Mouse (Mus musculus) midbrain, embryonic 13.5 days (tissue): ENCODE data around the gene Swap70. TPM values are rescaled to one million over a fixed set of nuclear protein-coding genes. Genes with fewer than 3 reads are reported as not detected.

Source experiments
- ATAC-seq: fragments of 200-750 bp; cut with Nextera tagmentation; 2 replicates; pipeline ENCODE4 v1.8.0; 2017; ENCODE audit warnings: mild to moderate bottlenecking, moderate TSS enrichment, moderate library complexity
- H3K27ac ChIP-seq: fragments of 300-500 bp; sonication (generic); 2 replicates; pipeline ENCODE4 v1.5.1; 2015; ENCODE audit warnings: inconsistent platforms, mild to moderate bottlenecking, moderate library complexity
- H3K27me3 ChIP-seq: fragments of 300-500 bp; sonication (generic); 2 replicates; pipeline ENCODE4 v1.6.1; 2015; ENCODE audit warnings: mild to moderate bottlenecking, inconsistent platforms
- H3K36me3 ChIP-seq: fragments of 300-500 bp; sonication (generic); 2 replicates; pipeline ENCODE4 v1.6.1; 2015; ENCODE audit warnings: mild to moderate bottlenecking, inconsistent platforms
- H3K4me1 ChIP-seq: fragments of 300-500 bp; sonication (generic); replicated peaks from 2 replicates; pipeline ENCODE4 v1.6.1; 2015; ENCODE audit warnings: inconsistent platforms
- H3K4me2 ChIP-seq: fragments of 300-500 bp; sonication (generic); replicated peaks from 2 replicates; pipeline ENCODE4 v1.6.1; 2015; ENCODE audit warnings: moderate library complexity, mild to moderate bottlenecking, inconsistent platforms
- H3K4me3 ChIP-seq: fragments of 300-500 bp; sonication (generic); replicated peaks from 2 replicates; pipeline ENCODE4 v1.5.1; 2015; ENCODE audit warnings: mild to moderate bottlenecking, inconsistent platforms
- H3K9ac ChIP-seq: fragments of 300-500 bp; sonication (generic); replicated peaks from 2 replicates; pipeline ENCODE4 v1.6.1; 2015; ENCODE audit warnings: mild to moderate bottlenecking, inconsistent platforms
- H3K9me3 ChIP-seq: fragments of 300-500 bp; sonication (generic); 2 replicates; pipeline ENCODE4 v1.6.1; 2016; ENCODE audit warnings: mild to moderate bottlenecking, inconsistent platforms
- WGBS: fragments of 180-500 bp; shearing (Covaris S2); methylation state at CpG from one replicate; pipeline ENCODE4 v1.1.7; 2015; 5-methylcytosine and 5-hydroxymethylcytosine counted together
- polyA plus RNA-seq: library from polyadenylated mRNA; unstranded; fragments of >200 nt; fragmentation: Nextera tagmentation; extraction: Ambion mirVana; gene quantifications from 2 replicates; pipeline ENCODE4 v1.2.1, GENCODE M21; 2015

The Swap70 gene
- polyA plus RNA-seq, 1 experiment from 2014 or later, result 10.2 TPM

GRCm38 (mm10) chr7:110317412-110317811, 95.9 kb downstream of the Swap70 start:
- Histone ChIP-seq H3K27me3 (no peaks in the 10 kb centered on the region), H3K36me3 (peaks cover 75% of the 10 kb centered on the region), H3K4me3 (no peak overlapping the region), H3K9ac (no peak overlapping the region), H3K9me3 (no peaks in the 10 kb centered on the region), H3K4me2 (no peak overlapping the region), H3K27ac (no peak overlapping the region), H3K4me1 (no peaks in the 10 kb centered on the region)
- 94% methylated on average over 4 of the region's 4 CpGs for WGBS
- no peak for ATAC-seq

DNA sequence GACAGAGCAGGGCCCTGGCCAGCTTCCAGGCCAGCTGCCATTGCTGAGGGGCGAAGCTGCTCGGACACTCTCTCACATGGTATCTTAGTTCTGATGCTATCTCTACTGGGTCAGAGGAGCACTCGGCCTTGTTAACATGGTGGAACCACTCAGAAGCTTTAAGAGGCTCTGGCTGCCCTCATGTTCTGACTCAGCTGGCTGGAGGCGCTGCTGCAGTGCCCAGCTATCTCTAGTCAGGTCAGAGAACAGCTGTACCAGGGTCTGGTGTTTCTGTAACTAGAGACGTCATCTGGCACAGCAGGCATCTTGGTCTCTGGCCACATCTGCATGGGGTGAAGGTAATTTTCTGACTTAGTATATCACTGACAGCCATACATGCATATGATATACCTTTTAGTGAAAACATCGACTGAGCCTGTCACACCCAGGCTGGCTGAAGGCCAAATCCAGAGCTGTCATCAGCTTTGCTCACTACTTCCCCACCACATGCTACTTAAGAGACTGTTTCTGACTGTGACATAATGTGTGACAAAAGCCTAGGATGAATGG, 97.5 kb downstream of the Swap70 start:
- no peak for ATAC-seq
- 89% methylated on average over 6 of the region's 6 CpGs for WGBS
- Histone ChIP-seq H3K27me3 (no peaks in the 10 kb centered on the region), H3K36me3 (peaks cover 73% of the 10 kb centered on the region), H3K4me1 (no peaks in the 10 kb centered on the region), H3K9ac (no peak overlapping the region), H3K9me3 (no peaks in the 10 kb centered on the region), H3K27ac (no peak overlapping the region), H3K4me3 (no peak overlapping the region), H3K4me2 (no peak overlapping the region)

- H3K27me3 ChIP-seq, result no peaks in the 10 kb centered on the region
- ATAC-seq, result no peak
- no peak overlapping the region for H3K27ac ChIP-seq
- 0 out of 2 replicates have a peak, but pooled peaks cover 2% of the 10 kb centered on the region for H3K9me3 ChIP-seq
- H3K36me3 ChIP-seq, result peaks cover 72% of the 10 kb centered on the region
- no peak overlapping the region for H3K4me2 ChIP-seq
- H3K9ac ChIP-seq, result no peak overlapping the region
- WGBS, result 80% methylated on average over 5 of the region's 5 CpGs
- no peaks in the 10 kb centered on the region for H3K4me1 ChIP-seq
- H3K4me3 ChIP-seq, result no peak overlapping the region
Observed at GRCm38 (mm10) chr7:110321106-110321505, 99.6 kb downstream of the Swap70 start.

- Histone ChIP-seq H3K9me3 (0 out of 2 replicates have a peak, but pooled peaks cover 3% of the 10 kb centered on the region), H3K36me3 (peaks cover 83% of the 10 kb centered on the region), H3K4me1 (no peaks in the 10 kb centered on the region), H3K9ac (no peak overlapping the region), H3K27ac (no peak overlapping the region), H3K4me2 (no peak overlapping the region), H3K27me3 (no peaks in the 10 kb centered on the region), H3K4me3 (no peak overlapping the region)
- no peak for ATAC-seq
- 89% methylated on average over 1 of the region's 1 CpGs for WGBS
Observed at GRCm38 (mm10) chr7:110324852-110325251, 103.3 kb downstream of the Swap70 start.

DNA sequence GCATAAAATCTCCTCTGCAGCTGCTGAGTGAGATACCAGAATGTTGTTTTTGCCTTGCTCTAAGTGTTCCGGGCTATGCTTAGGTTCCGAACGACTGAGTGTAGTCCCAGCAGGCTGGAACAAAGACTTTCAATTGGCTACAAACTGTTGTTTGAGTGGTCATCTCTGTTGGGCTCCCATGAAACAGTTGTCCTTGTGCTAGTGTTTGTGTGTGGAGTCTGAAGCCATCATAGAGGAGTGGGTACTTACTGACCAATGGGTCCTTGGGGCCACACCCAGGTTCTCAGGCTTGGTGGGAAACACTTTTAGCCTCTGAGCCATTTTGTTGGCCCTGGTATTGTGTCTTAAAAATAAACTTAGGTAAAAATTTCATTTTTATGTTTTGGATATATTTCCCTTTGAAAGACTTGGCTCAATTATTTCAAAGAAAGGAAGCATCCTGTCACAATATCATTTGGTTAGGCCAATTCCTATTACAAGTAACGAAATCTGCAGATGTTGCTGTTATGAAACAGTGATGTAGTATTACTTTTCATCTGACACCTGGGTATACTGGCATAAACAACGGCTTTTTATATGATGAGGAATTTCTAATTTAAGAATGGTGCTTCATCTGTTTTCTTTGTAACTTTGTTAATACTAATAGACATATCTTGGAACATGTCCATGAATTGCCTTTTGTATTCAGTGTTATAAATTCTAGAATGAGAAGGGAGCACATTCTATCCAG, 104.0 kb downstream of the Swap70 start:
- H3K27ac ChIP-seq, result no peak overlapping the region
- H3K9ac ChIP-seq, result no peak overlapping the region
- H3K4me1 ChIP-seq, result no peaks in the 10 kb centered on the region
- no peak overlapping the region for H3K4me3 ChIP-seq
- no peaks in the 10 kb centered on the region for H3K27me3 ChIP-seq
- no peak overlapping the region for H3K4me2 ChIP-seq
- ATAC-seq, result no peak
- H3K36me3 ChIP-seq, result peaks cover 79% of the 10 kb centered on the region
- 0 out of 2 replicates have a peak, but pooled peaks cover 3% of the 10 kb centered on the region for H3K9me3 ChIP-seq
- 97% methylated on average over 5 of the region's 5 CpGs for WGBS

Other genes with a start within 250 kb of the Swap70 start
- 66.1 and 73.4 TPM in 2 replicates for gene Tmem41b, start 234.8 kb upstream of the Swap70 start, polyA plus RNA-seq
- 44.5 and 46.2 TPM in 2 replicates for gene Ipo7, start 203.4 kb upstream of the Swap70 start, polyA plus RNA-seq
- gene Zfp143, start 160.5 kb upstream of the Swap70 start, polyA plus RNA-seq, result 23.1 and 27.1 TPM in 2 replicates
- 7.3 and 9.8 TPM in 2 replicates for gene Wee1, start 99.7 kb upstream of the Swap70 start, polyA plus RNA-seq